Mouse (Mus musculus) liver, embryonic 11.5 days (tissue): Measurements from ENCODE around the gene Smim4. TPM values are rescaled to one million over a fixed set of nuclear protein-coding genes. Genes with fewer than 3 reads are reported as not detected.

Experiments used
- ATAC-seq: fragments of 200-750 bp; cut with Nextera tagmentation; replicated peaks from 2 replicates; pipeline ENCODE4 v1.8.0; 2017; ENCODE audit warnings: moderate number of reproducible peaks, mild to moderate bottlenecking, moderate TSS enrichment, moderate library complexity; ENCODE audit not compliant: low FRiP score
- DNase-seq: peaks from one replicate; pipeline ENCODE4 v3.0.0-alpha.2; 2017; ENCODE audit warnings: low spot score
- H3K27ac ChIP-seq: fragments of 300-500 bp; sonication (generic); 2 replicates; pipeline ENCODE4 v1.5.1; 2014; ENCODE audit warnings: mild to moderate bottlenecking, low read depth, low read length, control low read depth
- H3K27me3 ChIP-seq: fragments of 300-500 bp; sonication (generic); replicated peaks from 2 replicates; pipeline ENCODE4 v1.6.1; 2014; ENCODE audit warnings: low read length, mixed read lengths; ENCODE audit not compliant: control insufficient read depth, insufficient read depth
- H3K36me3 ChIP-seq: fragments of 300-500 bp; sonication (generic); 2 replicates; pipeline ENCODE4 v1.6.1; 2014; ENCODE audit warnings: mild to moderate bottlenecking, low read length, moderate library complexity, mixed read lengths; ENCODE audit not compliant: control insufficient read depth, insufficient read depth
- H3K4me1 ChIP-seq: fragments of 300-500 bp; sonication (generic); replicated peaks from 2 replicates; pipeline ENCODE4 v1.6.1; 2014; ENCODE audit warnings: low read length, mixed read lengths; ENCODE audit not compliant: control insufficient read depth, insufficient read depth
- H3K4me2 ChIP-seq: fragments of 300-500 bp; sonication (generic); 2 replicates; pipeline ENCODE4 v1.6.1; 2014; ENCODE audit warnings: mild to moderate bottlenecking, control low read depth, moderate library complexity
- H3K4me3 ChIP-seq: fragments of 300-500 bp; sonication (generic); 2 replicates; pipeline ENCODE4 v1.5.1; 2014; ENCODE audit warnings: low read depth, low read length, control low read depth
- H3K9ac ChIP-seq: fragments of 300-500 bp; sonication (generic); 2 replicates; pipeline ENCODE4 v1.6.1; 2014; ENCODE audit warnings: low read depth, low read length, control low read depth
- H3K9me3 ChIP-seq: fragments of 300-500 bp; sonication (generic); 2 replicates; pipeline ENCODE4 v1.6.1; 2016; ENCODE audit warnings: low read length, inconsistent platforms, mixed read lengths; ENCODE audit not compliant: control insufficient read depth
- WGBS: fragments of 180-500 bp; shearing (Covaris S2); extraction: QIAGEN DNeasy Blood & Tissue Kit; methylation state at CpG from one replicate; pipeline ENCODE4 v1.1.7; 2014; 5-methylcytosine and 5-hydroxymethylcytosine counted together
- polyA plus RNA-seq: library from polyadenylated mRNA; unstranded; fragments of >200 nt; fragmentation: Nextera tagmentation; extraction: Ambion mirVana; gene quantifications from 2 replicates; pipeline ENCODE4 v1.2.1, GENCODE M21; 2014

Smim4 gene
- polyA plus RNA-seq, 1 experiment from 2014 or later: 107 TPM

- 54% methylated on average over 3 of the region's 3 CpGs for WGBS
- 0 out of 2 replicates have a peak, but pooled peaks have one; percentile 42 for ATAC-seq
- peaks cover 13% of the 10 kb centered on the region for H3K36me3 ChIP-seq
These were observed 14.7 kb downstream of the Smim4 start for GRCm38 (mm10) chr14:31114011-31114410.

GRCm38 (mm10) chr14:31112187-31112586 lies 16.6 kb downstream of the Smim4 start:
- Histone ChIP-seq H3K36me3 (peaks cover 13% of the 10 kb centered on the region), H3K9ac (no peak overlapping the region), H3K4me2 (no peak overlapping the region), H3K4me1 (peaks cover 4% of the 10 kb centered on the region), H3K27ac (no peak overlapping the region), H3K27me3 (no peaks in the 10 kb centered on the region), H3K4me3 (no peak overlapping the region), H3K9me3 (no peaks in the 10 kb centered on the region)
- ATAC-seq: no peak
- 86% methylated on average over 5 of the region's 5 CpGs for WGBS
- DNase-seq: no peak

More at GRCm38 (mm10) chr14:31114011-31114410, 14.7 kb downstream of the Smim4 start:
- peaks cover 4% of the 10 kb centered on the region for H3K4me1 ChIP-seq
- no peak for DNase-seq
- H3K9me3 ChIP-seq: no peaks in the 10 kb centered on the region
- no peak overlapping the region for H3K4me2 ChIP-seq
- no peaks in the 10 kb centered on the region for H3K27me3 ChIP-seq
- no peak overlapping the region for H3K27ac ChIP-seq
- no peak overlapping the region for H3K4me3 ChIP-seq
- no peak overlapping the region for H3K9ac ChIP-seq

GRCm38 (mm10) chr14:31110613-31111012 lies 18.1 kb downstream of the Smim4 start:
- Histone ChIP-seq H3K4me3 (no peak overlapping the region), H3K36me3 (peaks cover 16% of the 10 kb centered on the region), H3K9ac (no peak overlapping the region), H3K4me2 (no peak overlapping the region), H3K27me3 (no peaks in the 10 kb centered on the region), H3K9me3 (no peaks in the 10 kb centered on the region), H3K27ac (no peak overlapping the region), H3K4me1 (peaks cover 4% of the 10 kb centered on the region)
- DNase-seq (no peak), ATAC-seq (peak; percentile 92)
- WGBS: 49% methylated on average over 3 of the region's 3 CpGs

- Histone ChIP-seq H3K36me3 (peaks cover 16% of the 10 kb centered on the region), H3K4me3 (no peak overlapping the region), H3K4me1 (peaks cover under 1% of the 10 kb centered on the region), H3K4me2 (no peak overlapping the region), H3K27ac (no peak overlapping the region), H3K9ac (no peak overlapping the region), H3K27me3 (no peaks in the 10 kb centered on the region), H3K9me3 (no peaks in the 10 kb centered on the region)
- ATAC-seq: no peak
- DNase-seq: no peak
- WGBS: 90% methylated on average over 2 of the region's 2 CpGs
These were observed 23.6 kb downstream of the Smim4 start for GRCm38 (mm10) chr14:31105156-31105555.

GRCm38 (mm10) chr14:31089918-31090317 lies 38.8 kb downstream of the Smim4 start:
- Histone ChIP-seq H3K4me1 (no peaks in the 10 kb centered on the region), H3K27me3 (no peaks in the 10 kb centered on the region), H3K4me2 (no peak overlapping the region), H3K9ac (no peak overlapping the region), H3K27ac (no peak overlapping the region), H3K4me3 (no peak overlapping the region), H3K9me3 (no peaks in the 10 kb centered on the region), H3K36me3 (peaks cover 19% of the 10 kb centered on the region)
- ATAC-seq (no peak), DNase-seq (no peak)
- 88% methylated on average over 1 of the region's 1 CpGs for WGBS

- Histone ChIP-seq H3K36me3 (peaks cover 22% of the 10 kb centered on the region), H3K9me3 (no peaks in the 10 kb centered on the region), H3K27ac (no peak overlapping the region), H3K4me3 (no peak overlapping the region), H3K27me3 (no peaks in the 10 kb centered on the region), H3K9ac (no peak overlapping the region), H3K4me2 (no peak overlapping the region), H3K4me1 (no peaks in the 10 kb centered on the region)
- DNase-seq (no peak), ATAC-seq (no peak)
- WGBS: 97% methylated on average over 2 of the region's 2 CpGs
These were observed 40.2 kb downstream of the Smim4 start for GRCm38 (mm10) chr14:31088515-31088914.

- DNase-seq (no peak), ATAC-seq (no peak)
- H3K9ac ChIP-seq: no peak overlapping the region
- H3K4me1 ChIP-seq: no peaks in the 10 kb centered on the region
- H3K27me3 ChIP-seq: no peaks in the 10 kb centered on the region
- no peaks in the 10 kb centered on the region for H3K9me3 ChIP-seq
- H3K36me3 ChIP-seq: peaks cover 23% of the 10 kb centered on the region
- no peak overlapping the region for H3K4me3 ChIP-seq
- 84% methylated on average over 6 of the region's 6 CpGs for WGBS
- no peak overlapping the region for H3K27ac ChIP-seq
- no peak overlapping the region for H3K4me2 ChIP-seq
These were observed 41.3 kb downstream of the Smim4 start for GRCm38 (mm10) chr14:31087433-31087832.

GRCm38 (mm10) chr14:31081147-31081546 lies 47.6 kb downstream of the Smim4 start:
- H3K9ac ChIP-seq: no peak overlapping the region
- 0 out of 2 replicates have a peak, but pooled peaks cover 2% of the 10 kb centered on the region for H3K4me1 ChIP-seq
- H3K36me3 ChIP-seq: peaks cover 33% of the 10 kb centered on the region
- no peak for ATAC-seq
- H3K4me3 ChIP-seq: no peak overlapping the region
- H3K4me2 ChIP-seq: no peak overlapping the region
- H3K27ac ChIP-seq: no peak overlapping the region
- H3K27me3 ChIP-seq: no peaks in the 10 kb centered on the region
- no peaks in the 10 kb centered on the region for H3K9me3 ChIP-seq
- DNase-seq: no peak

- Histone ChIP-seq H3K9ac (no peak overlapping the region), H3K4me3 (no peak overlapping the region), H3K9me3 (no peaks in the 10 kb centered on the region), H3K4me2 (peak overlapping the region; percentile 21; the same call in 1 of the 2 replicates), H3K27ac (peak overlapping the region; percentile 44; the same call in 1 of the 2 replicates), H3K36me3 (peaks cover 28% of the 10 kb centered on the region), H3K4me1 (0 out of 2 replicates have a peak, but pooled peaks cover 2% of the 10 kb centered on the region), H3K27me3 (no peaks in the 10 kb centered on the region)
- ATAC-seq (peak; percentile 54), DNase-seq (no peak)
- WGBS: 68% methylated on average over 3 of the region's 3 CpGs
These were observed 49.3 kb downstream of the Smim4 start for GRCm38 (mm10) chr14:31079313-31080028.
